Mouse (Mus musculus) monocyte, adult 5-6 weeks (primary cell): ENCODE results near the gene Tead1. TPM values are rescaled to one million over a fixed set of nuclear protein-coding genes. Genes with fewer than 3 reads are reported as not detected.

Experiments
- ATAC-seq: fragments of 153-309, 156-312 bp; replicated peaks from 2 replicates; pipeline ENCODE4 v1.8.0; 2017; ENCODE audit warnings: mild to moderate bottlenecking; ENCODE audit not compliant: low TSS enrichment, insufficient number of reproducible peaks, severe bottlenecking, poor library complexity, low FRiP score
- total RNA-seq: library from RNA; stranded (forward); fragments of 200-1000, 200-491, 200-594 nt; gene quantifications from 3 replicates; pipeline ENCODE4 v1.2.3, GENCODE M21; 2017

The Tead1 gene
- total RNA-seq, 1 experiment from 2014 or later, result not detected

DNA sequence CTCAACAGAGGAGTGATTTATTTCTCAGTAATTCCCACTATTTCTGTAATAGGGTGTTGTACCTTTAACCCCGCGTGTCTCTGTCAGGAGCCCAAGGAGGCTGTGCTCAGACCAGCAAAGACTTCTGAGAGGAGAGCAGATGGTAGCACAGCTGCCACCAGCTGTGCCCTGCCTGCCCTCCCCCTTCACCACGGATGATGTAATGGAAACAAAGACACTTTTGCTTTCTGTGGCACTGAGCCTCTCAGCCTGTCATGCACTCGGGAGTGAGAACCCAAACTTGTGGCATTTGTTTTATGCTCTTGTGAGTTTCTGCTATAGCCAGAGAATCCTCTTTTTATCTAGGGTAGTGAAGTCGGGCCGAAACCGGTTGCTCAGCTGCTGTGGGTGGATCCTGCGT is 81.7 kb downstream of the Tead1 start:
- no peak for ATAC-seq

DNA sequence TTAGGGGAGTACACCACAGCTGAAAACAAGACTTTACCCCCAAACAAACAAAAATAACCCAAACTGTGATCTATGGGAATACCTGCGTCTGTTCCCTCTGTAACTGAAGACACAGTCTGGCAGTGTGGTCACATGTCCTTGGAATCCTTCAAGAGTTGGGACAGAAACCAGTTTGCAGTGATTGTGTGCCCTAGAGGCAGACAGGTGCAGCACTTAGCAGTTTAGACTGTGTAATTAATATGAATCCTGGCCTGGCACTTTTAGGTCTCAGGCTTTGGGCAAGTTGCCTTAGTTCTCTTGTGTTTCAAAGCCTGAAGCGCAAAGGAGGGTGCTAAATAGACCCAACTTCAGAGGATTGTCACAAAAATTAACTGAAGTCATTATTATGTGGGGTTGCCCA is 83.8 kb downstream of the Tead1 start:
- ATAC-seq, result no peak

DNA sequence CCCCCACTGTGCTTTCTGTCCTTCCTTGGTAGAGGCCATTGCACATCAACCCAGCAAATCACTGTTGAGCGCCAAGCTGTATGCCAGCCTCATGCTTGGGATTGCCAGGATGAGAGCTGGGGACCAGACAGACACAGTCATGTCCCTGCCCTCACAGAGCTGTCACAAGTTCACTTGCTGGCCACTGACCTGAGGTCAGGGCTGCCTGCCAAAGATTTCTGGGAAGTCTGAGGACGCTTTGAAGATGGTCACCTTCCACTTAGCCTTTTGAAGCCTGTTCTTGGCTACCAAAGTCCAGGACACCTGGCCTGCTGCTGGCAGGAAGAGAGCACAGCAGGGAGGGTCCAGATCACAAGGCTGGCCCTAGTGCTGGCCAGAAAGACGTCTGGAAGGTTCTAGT is 84.4 kb downstream of the Tead1 start:
- no peak for ATAC-seq

DNA sequence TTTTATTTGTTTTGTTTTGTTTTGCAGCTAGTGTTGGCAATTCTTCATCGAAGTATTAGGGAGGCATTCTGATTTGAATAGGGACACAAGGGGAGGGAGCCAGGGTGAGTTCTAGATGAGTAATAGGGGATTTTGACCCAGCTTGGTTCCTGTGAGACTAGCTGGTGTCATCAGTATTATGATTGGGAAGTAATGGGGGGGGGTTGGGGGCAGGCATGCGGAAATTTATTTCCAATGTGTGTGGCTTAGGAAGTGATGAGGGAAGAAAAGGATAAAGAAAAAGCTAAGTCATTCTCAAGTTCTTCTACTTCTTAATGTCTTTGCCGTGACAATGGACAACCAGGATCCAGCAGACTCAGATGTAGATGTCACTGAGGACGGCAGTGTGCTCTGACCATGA is 85.8 kb downstream of the Tead1 start:
- no peak for ATAC-seq

GRCm38 (mm10) chr7:112769866-112770265 is 90.7 kb downstream of the Tead1 start:
- ATAC-seq, result no peak

DNA sequence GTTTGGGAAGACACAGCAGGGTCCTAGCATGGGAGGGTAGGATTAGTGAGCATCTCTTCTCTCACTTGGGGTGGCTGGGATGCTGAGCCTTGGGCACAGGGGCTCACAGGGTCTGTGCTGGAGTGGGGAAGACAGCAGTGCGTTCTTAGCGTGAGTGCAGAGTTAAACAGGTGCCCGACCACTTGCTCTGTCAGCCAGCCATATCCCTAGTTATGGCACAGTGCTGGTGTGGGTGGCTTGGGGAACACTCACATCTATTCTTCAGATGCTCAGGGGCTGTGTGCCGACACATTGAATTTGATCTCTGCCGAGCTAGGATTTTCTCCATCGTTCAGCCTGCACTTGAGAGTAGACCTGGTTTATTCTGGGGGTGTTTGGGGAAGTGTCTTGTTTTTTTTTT is 92.3 kb downstream of the Tead1 start:
- ATAC-seq, result no peak

GRCm38 (mm10) chr7:112772777-112773176 is 93.7 kb downstream of the Tead1 start:
- no peak for ATAC-seq

DNA sequence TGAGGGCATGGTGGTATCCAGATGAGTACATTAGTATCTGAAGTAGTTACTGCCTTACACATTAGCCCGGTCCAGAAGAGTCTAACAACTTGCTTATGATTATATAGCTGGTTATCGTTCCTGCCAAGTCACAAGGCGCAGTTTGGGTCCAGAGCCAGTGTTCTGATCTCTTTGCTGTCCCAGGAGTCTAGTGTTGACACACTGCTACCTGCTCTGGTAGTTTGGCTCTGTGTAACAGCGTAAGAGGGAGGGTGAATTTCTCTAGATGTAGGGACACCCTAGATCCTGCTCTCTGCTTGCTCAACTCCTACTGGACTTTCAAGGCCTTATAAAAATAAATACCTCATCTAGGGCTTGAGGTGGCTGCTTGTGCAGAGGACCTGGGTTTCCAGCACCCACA is 94.5 kb downstream of the Tead1 start:
- ATAC-seq, result no peak

DNA sequence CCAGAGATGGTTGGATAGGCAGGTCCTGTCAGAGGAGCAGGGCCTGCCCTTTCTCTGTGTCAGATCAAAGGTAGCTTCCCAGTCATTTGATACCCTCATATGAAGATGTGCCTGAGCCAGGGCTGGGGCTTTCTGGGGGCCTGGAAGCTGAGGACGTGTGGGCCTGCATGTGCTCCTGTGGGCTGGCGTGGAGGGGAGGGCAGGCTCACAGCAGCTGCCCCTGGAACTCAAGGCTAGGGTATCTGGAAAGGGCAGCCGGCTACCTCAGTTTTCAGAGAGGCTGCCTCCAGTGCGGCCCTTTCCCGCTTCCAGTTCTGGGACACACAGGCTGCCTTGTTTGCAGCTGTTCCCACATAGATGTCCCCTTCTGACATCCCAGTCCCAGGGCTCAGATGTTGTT is 96.7 kb downstream of the Tead1 start:
- ATAC-seq, result no peak

GRCm38 (mm10) chr7:112776670-112777069 is 97.6 kb downstream of the Tead1 start:
- no peak for ATAC-seq

DNA sequence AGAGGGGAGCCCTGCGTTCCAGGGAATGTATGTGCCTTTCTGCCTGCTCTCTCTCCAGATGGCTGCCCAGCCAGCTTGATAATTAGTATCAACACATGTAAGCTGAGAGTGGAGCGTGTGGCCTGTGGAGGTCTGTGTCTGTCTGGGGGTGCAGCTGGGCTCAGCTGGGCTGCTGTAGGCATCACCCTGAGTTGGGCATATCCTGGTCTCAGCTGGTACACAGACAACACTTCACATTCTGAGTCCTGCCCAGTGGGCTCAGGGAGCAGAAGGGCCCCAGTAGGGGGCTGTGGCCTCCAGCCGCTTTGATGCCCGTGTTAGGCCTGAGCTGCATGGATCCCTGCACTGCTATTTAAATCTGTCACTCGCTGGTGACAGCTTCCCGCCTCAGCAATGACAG is 100.5 kb downstream of the Tead1 start:
- ATAC-seq, result no peak

DNA sequence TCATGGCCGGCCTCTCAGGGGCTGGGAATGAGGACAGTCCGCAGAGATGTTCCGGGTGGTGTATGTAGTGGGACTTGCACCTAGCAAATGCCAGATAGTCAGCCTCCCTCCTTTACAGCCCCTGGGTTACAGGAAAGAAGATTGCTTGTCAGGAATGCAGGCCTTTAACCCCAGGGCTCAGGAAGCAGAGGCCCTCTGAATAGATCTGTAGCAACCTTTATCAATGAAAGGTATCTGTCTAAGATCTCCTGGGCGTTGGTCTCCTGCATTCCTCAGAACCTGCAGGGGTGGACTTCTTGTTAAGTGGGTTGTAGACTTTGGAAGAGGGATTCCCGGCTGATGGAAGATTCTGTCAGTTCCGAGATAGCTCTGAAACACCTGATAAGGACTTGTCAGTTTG is 101.8 kb downstream of the Tead1 start:
- ATAC-seq, result no peak

- ATAC-seq, result no peak
These were observed 102.9 kb downstream of the Tead1 start for GRCm38 (mm10) chr7:112781987-112782386.

DNA sequence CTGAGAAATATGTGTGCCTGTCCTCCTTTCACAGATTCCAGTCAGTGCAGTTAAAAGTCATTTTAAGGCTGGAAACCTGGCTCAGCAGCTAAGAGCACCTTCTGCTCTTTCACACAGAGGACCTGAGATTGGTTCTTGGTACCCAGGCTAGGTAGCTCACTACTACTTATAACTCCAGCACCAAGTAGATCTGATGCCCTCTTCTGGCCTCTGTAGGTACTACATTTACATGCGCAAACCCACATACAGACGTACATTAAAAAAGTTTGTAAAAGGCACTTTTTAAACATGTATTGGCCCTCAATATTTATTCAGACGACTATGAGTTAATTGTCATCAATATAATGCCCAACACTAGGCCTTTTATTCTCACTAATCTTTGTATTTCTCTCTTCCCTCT is 105.2 kb downstream of the Tead1 start:
- no peak for ATAC-seq

DNA sequence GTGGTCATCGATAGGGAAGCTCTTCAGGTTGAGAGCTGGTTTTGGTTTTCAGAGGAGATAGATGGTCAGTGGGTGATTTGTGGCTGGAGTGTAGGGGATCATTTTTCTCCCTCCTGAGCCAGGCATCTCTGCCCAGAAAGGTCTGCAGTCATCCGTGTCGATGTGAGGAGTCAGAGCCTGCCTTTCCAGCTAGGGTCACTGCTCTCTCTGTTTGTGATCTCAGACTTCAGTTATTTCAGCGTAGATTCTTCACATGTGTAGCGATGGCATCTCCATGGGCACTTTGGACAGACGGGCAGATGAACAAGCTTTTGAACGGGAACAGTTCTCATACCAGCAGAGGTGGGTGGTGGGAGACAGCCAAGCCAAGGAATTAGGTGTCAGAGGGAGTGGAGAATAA is 106.2 kb downstream of the Tead1 start:
- ATAC-seq, result no peak

- ATAC-seq, result no peak
These were observed 107.6 kb downstream of the Tead1 start for GRCm38 (mm10) chr7:112786556-112787225.

GRCm38 (mm10) chr7:112787281-112787680 is 108.2 kb downstream of the Tead1 start:
- ATAC-seq, result no peak

DNA sequence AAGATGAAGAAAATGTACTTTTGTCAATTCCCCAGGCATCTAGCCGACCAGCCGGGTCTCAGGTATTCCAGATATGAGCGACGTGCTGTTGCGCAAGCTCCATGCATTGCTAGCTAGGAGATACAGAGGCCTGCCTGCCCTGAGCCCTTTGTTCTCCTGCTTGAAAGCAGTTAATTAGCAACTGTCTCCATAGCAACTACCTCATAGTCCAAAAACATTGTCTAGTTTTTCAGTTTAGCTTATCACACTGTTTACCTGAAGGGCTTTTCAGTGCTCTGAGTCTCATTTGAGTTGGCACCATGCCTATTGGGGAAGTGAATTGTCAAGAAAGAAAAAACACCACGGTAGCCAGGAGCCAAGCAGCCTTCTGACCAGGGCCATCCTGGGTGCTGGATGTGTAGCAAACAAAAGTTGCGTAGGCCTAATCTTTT is 109.2 kb downstream of the Tead1 start:
- ATAC-seq, result no peak

- ATAC-seq, result no peak
These were observed 110.6 kb downstream of the Tead1 start for GRCm38 (mm10) chr7:112789693-112790092.

DNA sequence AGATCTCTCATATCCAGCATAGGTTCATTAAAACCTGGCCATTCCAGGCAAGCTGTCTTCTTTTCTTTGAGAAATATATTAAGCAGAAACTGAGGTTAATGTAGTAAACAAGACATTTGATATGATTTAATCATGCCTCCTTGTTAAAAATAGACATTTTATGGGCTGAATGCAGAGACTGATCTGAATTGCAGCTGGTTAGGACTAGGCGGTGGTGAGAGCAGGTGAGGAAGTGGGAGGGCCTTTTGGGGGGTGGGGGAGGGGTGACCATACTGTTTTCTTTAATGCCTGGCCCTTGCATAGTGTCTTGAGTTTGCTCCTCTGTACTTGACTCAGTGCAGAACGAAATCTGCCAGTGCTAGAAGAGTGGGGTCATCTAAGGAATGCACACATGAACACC is 111.2 kb downstream of the Tead1 start:
- no peak for ATAC-seq

DNA sequence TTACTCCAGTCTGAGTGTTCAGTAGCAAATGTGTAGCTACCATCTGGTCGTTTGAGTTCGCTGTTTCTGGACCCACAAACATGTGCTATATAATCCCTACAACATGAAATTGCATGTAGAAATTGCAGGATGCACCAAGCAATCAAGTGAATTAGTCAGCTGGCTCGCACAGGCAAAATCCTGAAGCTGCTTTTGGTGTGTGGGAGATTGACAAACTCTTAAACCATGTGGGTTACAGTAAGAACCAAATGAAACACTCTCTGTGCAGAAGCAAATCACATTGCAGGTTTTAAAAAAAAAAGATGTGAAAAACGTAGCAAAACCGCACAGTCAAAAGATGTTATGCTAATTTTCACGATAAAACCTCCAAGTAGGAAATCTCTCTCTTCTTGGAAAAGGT is 113.6 kb downstream of the Tead1 start:
- no peak for ATAC-seq
